Mouse (Mus musculus) forebrain, embryonic 16.5 days (tissue): ENCODE data around the gene Wdr89. TPM values are rescaled to one million over a fixed set of nuclear protein-coding genes. Genes with fewer than 3 reads are reported as not detected.

Source experiments
- ATAC-seq: fragments of 200-750 bp; cut with Nextera tagmentation; 2 replicates; pipeline ENCODE4 v1.8.0; 2017; ENCODE audit warnings: mild to moderate bottlenecking, moderate library complexity
- H3K27ac ChIP-seq: fragments of 300-500 bp; sonication (generic); 2 replicates; pipeline ENCODE4 v1.5.1; 2014; ENCODE audit warnings: low read length, control low read depth
- H3K27me3 ChIP-seq: fragments of 300-500 bp; sonication (generic); replicated peaks from 2 replicates; pipeline ENCODE4 v1.6.1; 2014; ENCODE audit warnings: low read length; ENCODE audit not compliant: control insufficient read depth, insufficient read depth
- H3K36me3 ChIP-seq: fragments of 300-500 bp; sonication (generic); 2 replicates; pipeline ENCODE4 v1.6.1; 2014; ENCODE audit not compliant: control insufficient read depth, insufficient read depth
- H3K4me1 ChIP-seq: fragments of 300-500 bp; sonication (generic); replicated peaks from 2 replicates; pipeline ENCODE4 v1.6.1; 2014; ENCODE audit warnings: low read length; ENCODE audit not compliant: control insufficient read depth, insufficient read depth
- H3K4me2 ChIP-seq: fragments of 300-500 bp; sonication (generic); 2 replicates; pipeline ENCODE4 v1.6.1; 2014; ENCODE audit warnings: mild to moderate bottlenecking, low read length, control low read depth
- H3K4me3 ChIP-seq: fragments of 300-500 bp; sonication (generic); replicated peaks from 2 replicates; pipeline ENCODE4 v1.5.1; 2014; ENCODE audit warnings: mild to moderate bottlenecking, low read length, control low read depth
- H3K9ac ChIP-seq: fragments of 300-500 bp; sonication (generic); replicated peaks from 2 replicates; pipeline ENCODE4 v1.6.1; 2014; ENCODE audit warnings: low read depth, low read length, control low read depth
- H3K9me3 ChIP-seq: fragments of 300-500 bp; sonication (generic); 2 replicates; pipeline ENCODE4 v1.6.1; 2016; ENCODE audit warnings: low read length; ENCODE audit not compliant: control insufficient read depth
- WGBS: fragments of 180-500 bp; shearing (Covaris S2); extraction: QIAGEN DNeasy Blood & Tissue Kit; methylation state at CpG from one replicate; pipeline ENCODE4 v1.1.7; 2014; 5-methylcytosine and 5-hydroxymethylcytosine counted together
- polyA plus RNA-seq: library from polyadenylated mRNA; unstranded; fragments of >200 nt; fragmentation: Nextera tagmentation; extraction: Ambion mirVana; gene quantifications from 2 replicates; pipeline ENCODE4 v1.2.1, GENCODE M21; 2015

The Wdr89 gene
- polyA plus RNA-seq, 1 experiment from 2014 or later, result 8.6 TPM

DNA sequence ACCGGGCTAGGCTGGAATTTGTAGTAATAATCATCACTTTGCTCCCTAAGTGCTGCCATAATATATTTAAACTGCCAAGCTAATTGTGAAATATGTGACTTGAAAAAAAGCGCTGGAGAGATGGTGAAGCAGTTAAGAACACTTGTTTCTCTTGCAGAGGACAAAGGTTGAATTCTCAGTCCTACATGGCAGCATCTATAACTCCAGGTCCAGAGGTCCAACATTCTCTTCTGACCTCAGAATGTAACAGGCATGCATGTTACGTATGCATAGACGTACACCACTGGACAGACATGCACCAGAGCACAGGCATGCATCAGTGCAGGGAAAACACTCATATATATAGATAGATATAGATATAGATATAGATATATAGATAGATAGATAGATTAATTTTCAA is 9.1 kb upstream of the Wdr89 start:
- H3K4me1 ChIP-seq, result no peaks in the 10 kb centered on the region
- H3K27ac ChIP-seq, result no peak overlapping the region
- no peak for ATAC-seq
- H3K4me3 ChIP-seq, result no peak overlapping the region
- no peaks in the 10 kb centered on the region for H3K36me3 ChIP-seq
- 93% methylated on average over 4 of the region's 4 CpGs for WGBS
- H3K9me3 ChIP-seq, result no peaks in the 10 kb centered on the region
- H3K4me2 ChIP-seq, result no peak overlapping the region
- no peaks in the 10 kb centered on the region for H3K27me3 ChIP-seq
- H3K9ac ChIP-seq, result no peak overlapping the region

DNA sequence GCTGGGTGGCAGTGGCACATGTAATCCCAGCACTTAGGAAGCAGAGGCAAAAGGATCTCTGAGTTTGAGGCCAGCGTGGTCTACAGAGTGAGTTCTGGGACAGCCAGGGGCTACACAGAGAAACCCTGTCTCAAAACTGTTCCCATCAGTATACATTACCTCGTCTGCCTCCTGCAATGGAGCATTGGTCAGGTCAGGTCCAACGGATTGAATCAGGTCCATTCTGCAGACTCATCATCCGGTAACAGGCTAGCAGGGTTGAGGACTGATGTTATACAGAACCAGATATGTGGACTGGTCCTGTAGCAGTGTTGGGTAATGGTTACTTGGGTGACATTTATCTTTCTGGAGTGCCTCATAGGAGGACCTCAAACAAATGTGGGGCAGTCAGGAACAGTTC is 3.3 kb upstream of the Wdr89 start:
- Histone ChIP-seq H3K27me3 (no peaks in the 10 kb centered on the region), H3K27ac (no peak overlapping the region), H3K9ac (no peak overlapping the region), H3K9me3 (no peaks in the 10 kb centered on the region), H3K4me2 (no peak overlapping the region), H3K36me3 (no peaks in the 10 kb centered on the region), H3K4me1 (peaks cover 11% of the 10 kb centered on the region), H3K4me3 (no peak overlapping the region)
- ATAC-seq, result no peak
- 95% methylated on average over 4 of the region's 4 CpGs for WGBS

DNA sequence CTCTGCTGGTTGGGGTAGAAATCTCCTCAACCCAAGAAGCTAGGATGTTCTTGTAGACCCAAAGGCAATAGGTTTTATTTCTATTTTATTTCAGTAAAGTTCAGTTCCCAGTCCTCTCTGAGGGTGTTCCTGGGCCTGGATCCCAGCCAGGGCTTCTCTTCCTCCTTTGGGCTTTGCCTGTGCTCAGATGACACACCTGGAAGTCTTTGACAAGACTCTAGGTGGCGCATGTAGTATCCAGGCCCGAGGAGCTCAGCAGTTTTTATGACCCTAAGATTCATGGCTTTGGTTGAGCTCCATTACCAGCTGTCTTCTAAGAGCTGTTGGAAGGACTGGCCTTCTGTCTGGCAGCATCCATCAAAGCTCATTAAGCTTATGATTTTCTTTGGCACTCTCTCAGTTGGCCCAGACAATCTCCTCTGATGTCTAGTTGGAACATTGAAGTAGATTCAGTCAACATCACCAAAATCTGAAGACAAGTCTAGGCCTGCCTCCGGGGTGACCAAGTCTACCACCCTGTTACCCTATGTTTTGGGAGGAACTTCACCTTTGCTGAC is 2.5 kb upstream of the Wdr89 start:
- Histone ChIP-seq H3K4me3 (no peak overlapping the region), H3K27me3 (no peaks in the 10 kb centered on the region), H3K27ac (no peak overlapping the region), H3K4me2 (no peak overlapping the region), H3K36me3 (no peaks in the 10 kb centered on the region), H3K4me1 (peaks cover 11% of the 10 kb centered on the region), H3K9me3 (no peaks in the 10 kb centered on the region), H3K9ac (no peak overlapping the region)
- 94% methylated on average over 3 of the region's 3 CpGs for WGBS
- no peak for ATAC-seq

DNA sequence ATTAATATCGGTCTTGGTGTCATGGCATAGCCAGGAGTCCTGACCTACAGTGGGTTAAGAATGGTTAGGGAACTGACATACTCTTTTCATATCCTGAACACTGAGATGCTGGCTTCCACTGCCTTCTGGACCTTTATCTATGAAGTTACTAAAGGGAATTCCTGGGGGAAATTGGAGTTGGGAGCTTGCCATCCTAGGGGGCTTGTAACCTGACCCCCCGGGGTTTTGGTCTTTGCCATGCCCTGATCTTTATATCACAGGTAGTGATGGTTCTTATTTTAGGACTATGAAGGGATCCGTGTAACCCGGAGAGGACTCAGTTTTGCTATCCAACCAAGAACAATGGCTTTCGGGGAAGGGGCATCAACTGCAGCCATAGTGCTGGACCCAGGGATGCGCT is 1.3 kb upstream of the Wdr89 start:
- Histone ChIP-seq H3K4me1 (peaks cover 11% of the 10 kb centered on the region), H3K27me3 (no peaks in the 10 kb centered on the region), H3K27ac (no peak overlapping the region), H3K4me2 (peak overlapping the region; percentile 76), H3K9ac (peak overlapping the region; percentile 45; the same call in 1 of the 2 replicates), H3K9me3 (no peaks in the 10 kb centered on the region), H3K4me3 (peak overlapping the region; percentile 62), H3K36me3 (no peaks in the 10 kb centered on the region)
- WGBS, result 89% methylated on average over 6 of the region's 6 CpGs
- no peak for ATAC-seq

DNA sequence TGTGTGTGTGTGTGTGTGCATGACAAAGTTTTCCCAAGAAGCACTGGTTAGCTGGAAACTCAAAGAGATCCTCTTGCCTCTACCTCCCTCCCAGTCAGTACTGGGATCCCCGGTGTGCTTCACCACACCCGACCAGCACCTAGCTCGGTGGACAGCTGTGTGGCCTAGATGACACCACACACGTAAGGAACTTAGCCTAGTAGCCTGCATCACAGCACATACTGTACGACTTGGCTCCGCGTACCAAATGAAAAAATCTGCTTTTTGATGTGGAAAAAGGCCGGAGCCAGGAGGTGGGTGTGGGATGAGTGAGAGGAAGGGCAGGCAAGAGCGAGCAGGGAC is 450 bp downstream of the Wdr89 start:
- Histone ChIP-seq H3K4me2 (peak overlapping the region; percentile 79), H3K27ac (peak overlapping the region; percentile 72), H3K9me3 (no peaks in the 10 kb centered on the region), H3K36me3 (no peaks in the 10 kb centered on the region), H3K9ac (peak overlapping the region; percentile 63), H3K4me1 (peaks cover 11% of the 10 kb centered on the region), H3K27me3 (no peaks in the 10 kb centered on the region), H3K4me3 (peak overlapping the region; percentile 62)
- no peak for ATAC-seq
- WGBS, result 2% methylated on average over 9 of the region's 9 CpGs

DNA sequence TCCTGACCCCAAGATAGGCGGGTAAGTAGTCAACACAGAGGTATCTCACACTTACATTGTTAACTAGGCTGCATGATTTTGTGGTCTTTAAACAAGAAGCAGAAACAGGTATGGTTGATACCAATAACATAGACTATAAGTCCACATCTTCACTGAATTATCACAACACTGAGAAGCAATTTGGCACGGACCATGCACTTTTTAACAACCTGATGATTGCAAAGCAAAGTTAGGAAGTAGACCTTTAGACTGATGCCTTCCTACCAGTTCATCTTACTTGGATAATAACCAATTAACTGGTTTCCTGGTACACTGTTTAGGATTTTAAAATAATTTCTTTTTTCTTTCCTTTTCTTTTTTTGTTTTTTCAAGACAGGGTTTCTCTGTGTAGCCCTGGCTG is 1.1 kb downstream of the Wdr89 start:
- Histone ChIP-seq H3K27ac (no peak overlapping the region), H3K36me3 (no peaks in the 10 kb centered on the region), H3K27me3 (no peaks in the 10 kb centered on the region), H3K9ac (no peak overlapping the region), H3K4me1 (peaks cover 11% of the 10 kb centered on the region), H3K9me3 (no peaks in the 10 kb centered on the region), H3K4me3 (no peak overlapping the region), H3K4me2 (no peak overlapping the region; the same call in 1 of the 2 replicates)
- 97% methylated on average over 2 of the region's 2 CpGs for WGBS
- ATAC-seq, result no peak

DNA sequence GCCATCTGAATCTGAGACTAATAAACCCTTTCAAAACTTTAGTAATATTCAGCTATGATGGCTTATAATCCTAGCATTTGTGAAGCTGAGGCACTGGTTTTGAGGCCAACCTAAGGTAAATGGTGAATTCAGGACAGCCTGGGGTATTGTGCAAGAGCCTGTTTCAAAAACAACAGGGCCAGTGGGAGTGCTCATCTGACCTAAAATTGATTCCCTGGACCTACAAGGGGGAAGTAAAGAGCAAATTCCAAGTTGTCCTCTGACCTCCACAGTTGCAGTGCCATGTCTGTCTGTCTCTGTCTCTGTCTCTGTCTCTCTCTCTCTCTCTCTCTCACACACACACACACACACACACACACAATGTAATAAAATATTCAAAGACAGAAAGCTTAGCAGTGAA is 2.4 kb downstream of the Wdr89 start:
- no peaks in the 10 kb centered on the region for H3K36me3 ChIP-seq
- ATAC-seq, result no peak
- no peak overlapping the region for H3K27ac ChIP-seq

DNA sequence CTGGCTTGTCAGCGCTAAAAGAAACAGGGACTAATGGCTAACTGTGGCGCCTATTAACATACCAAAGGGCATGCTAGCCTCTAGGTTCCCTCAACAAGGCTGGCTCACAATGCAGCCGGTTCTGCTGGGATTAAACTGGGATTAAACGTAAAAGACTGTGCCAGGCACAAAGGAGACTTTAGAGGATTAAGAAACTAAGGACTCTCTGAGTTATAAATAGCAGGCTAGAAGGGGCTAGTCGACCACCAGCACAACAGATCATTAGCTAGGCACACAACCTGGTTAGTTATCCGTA is 4.9 kb downstream of the Wdr89 start:
- Histone ChIP-seq H3K4me1 (peaks cover 4% of the 10 kb centered on the region), H3K9ac (no peak overlapping the region), H3K9me3 (no peaks in the 10 kb centered on the region), H3K27me3 (no peaks in the 10 kb centered on the region), H3K27ac (no peak overlapping the region), H3K4me2 (no peak overlapping the region), H3K36me3 (no peaks in the 10 kb centered on the region), H3K4me3 (no peak overlapping the region)
- ATAC-seq, result no peak
- 3% methylated on average over 6 of the region's 6 CpGs for WGBS

More for the DNA sequence above, 2.4 kb downstream of the Wdr89 start:
- no peak overlapping the region for H3K4me2 ChIP-seq
- no peak overlapping the region for H3K4me3 ChIP-seq
- H3K27me3 ChIP-seq, result no peaks in the 10 kb centered on the region
- H3K9me3 ChIP-seq, result no peaks in the 10 kb centered on the region
- H3K4me1 ChIP-seq, result peaks cover 11% of the 10 kb centered on the region
- no peak overlapping the region for H3K9ac ChIP-seq

DNA sequence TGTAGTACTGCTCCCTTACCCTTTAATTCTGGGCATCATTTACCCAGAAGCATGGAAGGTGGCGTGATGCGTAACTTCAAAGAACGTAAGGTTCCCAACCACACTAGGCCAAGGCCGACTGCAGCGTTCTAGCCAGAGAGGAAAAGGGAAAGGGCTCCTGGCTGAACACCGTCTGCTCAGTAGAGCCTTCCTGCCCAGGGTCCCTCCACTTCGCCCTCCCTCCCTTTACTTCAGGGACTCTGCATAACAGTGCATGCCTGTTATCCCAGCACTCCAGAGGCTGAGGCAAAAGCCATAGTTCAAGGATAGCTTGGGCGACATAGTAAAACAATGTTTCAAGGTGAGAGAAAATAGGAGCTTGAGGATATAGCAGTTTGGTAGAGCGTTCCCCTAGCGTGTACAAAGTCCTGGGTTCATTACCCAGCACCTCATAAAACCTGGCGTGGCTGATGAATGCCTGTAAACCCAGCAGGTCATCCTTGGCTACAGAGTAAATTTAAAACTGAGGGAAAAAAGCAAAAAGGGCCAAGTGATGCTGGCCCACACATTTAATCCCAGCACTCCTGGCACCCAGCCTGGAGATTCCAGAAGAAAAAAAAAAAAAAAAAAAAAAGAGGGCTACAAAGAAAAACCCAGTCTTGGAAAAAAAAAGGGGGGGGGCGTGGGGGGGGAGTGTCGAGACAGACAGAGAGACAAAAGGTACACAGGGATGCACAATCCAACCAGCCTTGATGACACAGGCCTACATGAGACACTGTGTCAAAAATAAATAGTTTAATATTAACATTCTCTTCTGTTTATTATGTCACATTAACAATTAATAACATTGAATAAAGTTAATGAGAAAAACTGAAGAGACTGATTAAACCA is 5.5 kb downstream of the Wdr89 start:
- WGBS, result 27% methylated on average over 12 of the region's 13 CpGs
- H3K9me3 ChIP-seq, result no peaks in the 10 kb centered on the region
- H3K27me3 ChIP-seq, result no peaks in the 10 kb centered on the region
- H3K27ac ChIP-seq, result no peak overlapping the region
- no peak overlapping the region for H3K4me2 ChIP-seq
- H3K4me1 ChIP-seq, result peaks cover 3% of the 10 kb centered on the region
- H3K9ac ChIP-seq, result no peak overlapping the region
- no peaks in the 10 kb centered on the region for H3K36me3 ChIP-seq
- no peak overlapping the region for H3K4me3 ChIP-seq
- ATAC-seq, result no peak
